Mouse (Mus musculus): ENCODE results near the gene Cdhr3.
A peak's percentile ranks its signal among the peaks of the same experiment; 100 is the strongest.
"Not testable (repeated sequence)": the region's sequence is repeated elsewhere in the genome, so short reads cannot be mapped to it uniquely, and the experiment has no call there.

The Cdhr3 gene

GRCm38 (mm10) chr12:33076309-33076708 lies 16.4 kb downstream of the Cdhr3 start:
- DNase-seq (ENCODE audit: low read depth, low spot score) = no peak

GRCm38 (mm10) chr12:33071901-33072672 lies 20.6 kb downstream of the Cdhr3 start:
- no peak for DNase-seq (ENCODE audit: low read depth, low spot score)

- DNase-seq (ENCODE audit: low read depth, low spot score) = no peak
These were observed 23.7 kb downstream of the Cdhr3 start for GRCm38 (mm10) chr12:33068977-33069376.

- DNase-seq (ENCODE audit: low read depth, low spot score) = no peak
These were observed 26.3 kb downstream of the Cdhr3 start for GRCm38 (mm10) chr12:33066355-33066754.

GRCm38 (mm10) chr12:33065162-33065561 lies 27.5 kb downstream of the Cdhr3 start:
- DNase-seq (ENCODE audit: low read depth, low spot score) = no peak

- DNase-seq (ENCODE audit: low read depth, low spot score) = no peak
These were observed 28.4 kb downstream of the Cdhr3 start for GRCm38 (mm10) chr12:33064266-33064665.

- DNase-seq (ENCODE audit: low read depth, low spot score) = no peak
These were observed 29.4 kb downstream of the Cdhr3 start for GRCm38 (mm10) chr12:33063250-33063649.

GRCm38 (mm10) chr12:33062379-33062778 lies 30.3 kb downstream of the Cdhr3 start:
- DNase-seq (ENCODE audit: low read depth, low spot score) = not testable (repeated sequence)

GRCm38 (mm10) chr12:33061651-33062050 lies 31.0 kb downstream of the Cdhr3 start:
- no peak for DNase-seq (ENCODE audit: low read depth, low spot score)

- no peak for DNase-seq (ENCODE audit: low read depth, low spot score)
These were observed 35.2 kb downstream of the Cdhr3 start for GRCm38 (mm10) chr12:33057231-33058048.

GRCm38 (mm10) chr12:33056574-33056973 lies 36.1 kb downstream of the Cdhr3 start:
- no peak for DNase-seq (ENCODE audit: low read depth, low spot score)

GRCm38 (mm10) chr12:33056074-33056473 lies 36.6 kb downstream of the Cdhr3 start:
- DNase-seq (ENCODE audit: low read depth, low spot score) = no peak

GRCm38 (mm10) chr12:33053746-33054145 lies 38.9 kb downstream of the Cdhr3 start:
- peak; percentile 81 for DNase-seq (ENCODE audit: low read depth, low spot score)

GRCm38 (mm10) chr12:33053311-33053710 lies 39.4 kb downstream of the Cdhr3 start:
- DNase-seq (ENCODE audit: low read depth, low spot score) = no peak

- DNase-seq (ENCODE audit: low read depth, low spot score) = no peak
These were observed 44.3 kb downstream of the Cdhr3 start for GRCm38 (mm10) chr12:33048391-33048790.

GRCm38 (mm10) chr12:33046434-33046833 lies 46.2 kb downstream of the Cdhr3 start:
- no peak for DNase-seq (ENCODE audit: low read depth, low spot score)

GRCm38 (mm10) chr12:33045533-33046361 lies 46.9 kb downstream of the Cdhr3 start:
- no peak for DNase-seq (ENCODE audit: low read depth, low spot score)

- DNase-seq (ENCODE audit: low read depth, low spot score) = no peak
These were observed 51.2 kb downstream of the Cdhr3 start for GRCm38 (mm10) chr12:33041476-33041875.

GRCm38 (mm10) chr12:33040811-33041210 lies 51.9 kb downstream of the Cdhr3 start:
- no peak for DNase-seq (ENCODE audit: low read depth, low spot score)

GRCm38 (mm10) chr12:33038676-33039075 lies 54.0 kb downstream of the Cdhr3 start:
- no peak for DNase-seq (ENCODE audit: low read depth, low spot score)

- DNase-seq (ENCODE audit: low read depth, low spot score) = peak; percentile 24
These were observed 56.8 kb downstream of the Cdhr3 start for GRCm38 (mm10) chr12:33035719-33036521.
